ENCODE assay signal across 13 mouse cellular contexts in genomic region chr6:86776706-86777071, GRCm38 (mm10). TPM values are rescaled to one million over a fixed set of nuclear protein-coding genes. Genes with fewer than 3 reads are reported as not detected.
DNase-seq lines count a peak whose midpoint lies in the region; ATAC-seq and TF ChIP-seq lines count a peak whose summit lies in the region.
"Had no signal": no experiment of that assay in that cellular context is flagged by ENCODE, and none has a peak within 500 bp of the region (broad histone marks: within the 10 kb centered on the region; RNA-seq: fewer than 3 reads in every experiment).

No protein-coding gene starts in this region.

- no peak overlapping the region for H3K9ac ChIP-seq in heart, embryonic 14.5 days (ENCODE audit: low read length)
- H3K9ac ChIP-seq in heart, embryonic 12.5 days = no peak overlapping the region
- no peak overlapping the region for H3K9ac ChIP-seq in lung, embryonic 16.5 days (ENCODE audit: low read length)
- H3K9ac ChIP-seq in kidney, embryonic 15.5 days = no peak overlapping the region
- no peak overlapping the region for H3K9ac ChIP-seq in liver, embryonic 11.5 days (ENCODE audit: low read depth, low read length)

- H3K27ac ChIP-seq in heart, embryonic 14.5 days (replicated peaks in 1 of 2; ENCODE audit: control insufficient read depth in 1 of 2, insufficient read depth in 1 of 2, low read depth in 2 of 2, low read length in 2 of 2) = peak overlapping the region; percentile 23 to 51; a peak in 2 of 4 replicates
- no peak overlapping the region for H3K27ac ChIP-seq in heart, embryonic 12.5 days (ENCODE audit: poor library complexity, severe bottlenecking)
- H3K27ac ChIP-seq in lung, embryonic 16.5 days (ENCODE audit: low read length) = no peak overlapping the region
- no peak overlapping the region for H3K27ac ChIP-seq in kidney, embryonic 15.5 days
- H3K27ac ChIP-seq in liver, embryonic 11.5 days (ENCODE audit: low read depth, low read length) = no peak overlapping the region
- H3K27ac ChIP-seq: embryonic facial prominence, embryonic 10.5 days had no signal

- H3K4me1 ChIP-seq in heart, embryonic 14.5 days (ENCODE audit: control insufficient read depth in 2 of 2, insufficient read depth in 2 of 2, low read length in 2 of 2) = peaks cover 4 to 12% of the 10 kb centered on the region in 2 experiments
- H3K4me1 ChIP-seq in heart, embryonic 12.5 days (replicated peaks) = peaks cover 12% of the 10 kb centered on the region
- H3K4me1 ChIP-seq in lung, embryonic 16.5 days (replicated peaks; ENCODE audit: control insufficient read depth, insufficient read depth, low read length) = no peaks in the 10 kb centered on the region; the same call in 1 of the 2 replicates
- H3K4me1 ChIP-seq in kidney, embryonic 15.5 days = no peaks in the 10 kb centered on the region
- H3K4me1 ChIP-seq in liver, embryonic 11.5 days (replicated peaks; ENCODE audit: control insufficient read depth, insufficient read depth, low read length) = no peaks in the 10 kb centered on the region
- H3K4me1 ChIP-seq: embryonic facial prominence, embryonic 10.5 days had no signal

- H3K36me3 ChIP-seq in heart, embryonic 14.5 days (ENCODE audit: control insufficient read depth, insufficient read depth, low read length) = no peaks in the 10 kb centered on the region
- no peaks in the 10 kb centered on the region for H3K36me3 ChIP-seq in heart, embryonic 12.5 days
- H3K36me3 ChIP-seq in lung, embryonic 16.5 days (ENCODE audit: control insufficient read depth, insufficient read depth, low read length) = no peaks in the 10 kb centered on the region
- H3K36me3 ChIP-seq in kidney, embryonic 15.5 days = no peaks in the 10 kb centered on the region
- H3K36me3 ChIP-seq in liver, embryonic 11.5 days (ENCODE audit: control insufficient read depth, insufficient read depth, low read length) = no peaks in the 10 kb centered on the region
- H3K36me3 ChIP-seq: embryonic facial prominence, embryonic 10.5 days had no signal

- peak overlapping the region; percentile 9; the same call in 1 of the 2 replicates for H3K4me2 ChIP-seq in heart, embryonic 14.5 days (ENCODE audit: low read length)
- H3K4me2 ChIP-seq in heart, embryonic 12.5 days = no peak overlapping the region
- no peak overlapping the region for H3K4me2 ChIP-seq in lung, embryonic 16.5 days (ENCODE audit: low read depth, low read length)
- no peak overlapping the region for H3K4me2 ChIP-seq in kidney, embryonic 15.5 days
- H3K4me2 ChIP-seq in liver, embryonic 11.5 days = no peak overlapping the region

- no peak for ATAC-seq in heart, embryonic 14.5 days (ENCODE audit: insufficient number of reproducible peaks, insufficient read depth, low FRiP score, low read depth)
- no peak for ATAC-seq in heart, embryonic 12.5 days (ENCODE audit: insufficient number of reproducible peaks, low FRiP score)
- ATAC-seq in lung, embryonic 16.5 days (ENCODE audit: low read depth) = peak; percentile 38; the same call in 1 of the 2 replicates
- no peak for ATAC-seq in kidney, embryonic 15.5 days (replicated peaks; ENCODE audit: low FRiP score)
- ATAC-seq in liver, embryonic 11.5 days (replicated peaks; ENCODE audit: low FRiP score) = no peak
- ATAC-seq: activated CD4-positive, CD25-positive, alpha-beta regulatory T cell, adult 4 months; inflammation-experienced regulatory T-cells, adult 6 months; midbrain, embryonic 16.5 days had no signal

- no peak overlapping the region for H3K4me3 ChIP-seq in heart, embryonic 14.5 days (ENCODE audit: control insufficient read depth in 1 of 2, insufficient read depth in 1 of 2, low read depth in 1 of 2, low read length in 2 of 2)
- H3K4me3 ChIP-seq in heart, embryonic 12.5 days = no peak overlapping the region
- no peak overlapping the region for H3K4me3 ChIP-seq in lung, embryonic 16.5 days (ENCODE audit: low read length)
- no peak overlapping the region for H3K4me3 ChIP-seq in kidney, embryonic 15.5 days (replicated peaks)
- no peak overlapping the region for H3K4me3 ChIP-seq in liver, embryonic 11.5 days (ENCODE audit: low read depth, low read length)
- H3K4me3 ChIP-seq: embryonic facial prominence, embryonic 10.5 days had no signal

- H3K27me3 ChIP-seq in heart, embryonic 14.5 days (ENCODE audit: control insufficient read depth, insufficient read depth, low read length) = no peaks in the 10 kb centered on the region
- H3K27me3 ChIP-seq in heart, embryonic 12.5 days (replicated peaks) = no peaks in the 10 kb centered on the region
- no peaks in the 10 kb centered on the region for H3K27me3 ChIP-seq in lung, embryonic 16.5 days (ENCODE audit: control insufficient read depth, insufficient read depth, low read depth, low read length)
- H3K27me3 ChIP-seq in kidney, embryonic 15.5 days = no peaks in the 10 kb centered on the region
- H3K27me3 ChIP-seq in liver, embryonic 11.5 days (replicated peaks; ENCODE audit: control insufficient read depth, insufficient read depth, low read length) = no peaks in the 10 kb centered on the region

- TF ChIP-seq POLR2A in brain, embryonic 14.5 days (IDR thresholded peaks at IDR 0.05; ENCODE audit: borderline replicate concordance, extremely low read depth, insufficient read depth, insufficient read length, poor library complexity, severe bottlenecking) = no peak

- no peak for DNase-seq in lung, postnatal 4 days
- DNase-seq in brain, embryonic 14.5 days (ENCODE audit: low read depth) = peak; percentile 5
- peak; percentile 16 to 30 for DNase-seq in layer of hippocampus, postnatal 36 days
- DNase-seq in liver, embryonic 11.5 days (ENCODE audit: low spot score) = no peak
- DNase-seq: lung, postnatal 10 days had no signal

- no peak for TF ChIP-seq CTCF in brain, embryonic 14.5 days (IDR thresholded peaks at IDR 0.05; ENCODE audit: borderline replicate concordance, extremely low read depth, insufficient read depth, insufficient read length)

- WGBS in heart, embryonic 14.5 days = 31% methylated on average over 4 of the region's 4 CpGs
- 43% methylated on average over 4 of the region's 4 CpGs for WGBS in heart, embryonic 12.5 days
- 45% methylated on average over 4 of the region's 4 CpGs for WGBS in lung, embryonic 16.5 days
- 48% methylated on average over 4 of the region's 4 CpGs for WGBS in kidney, embryonic 15.5 days
- WGBS in liver, embryonic 11.5 days = 71% methylated on average over 4 of the region's 4 CpGs

- H3K9me3 ChIP-seq in heart, embryonic 14.5 days (ENCODE audit: control insufficient read depth, low read length) = no peaks in the 10 kb centered on the region
- H3K9me3 ChIP-seq in heart, embryonic 12.5 days (replicated peaks) = no peaks in the 10 kb centered on the region
- H3K9me3 ChIP-seq in lung, embryonic 16.5 days (ENCODE audit: control insufficient read depth, low read length) = no peaks in the 10 kb centered on the region
- no peaks in the 10 kb centered on the region for H3K9me3 ChIP-seq in kidney, embryonic 15.5 days (replicated peaks)
- no peaks in the 10 kb centered on the region for H3K9me3 ChIP-seq in liver, embryonic 11.5 days (ENCODE audit: control insufficient read depth, low read length)
- H3K9me3 ChIP-seq: embryonic facial prominence, embryonic 10.5 days had no signal

RNA-seq across cellular contexts. Expression of gene Anxa4, which starts 16.7 kb away (rescaled TPM):
- 24.6 and 30.3 TPM in 2 replicates for polyA plus RNA-seq in heart, embryonic 14.5 days (2014; fragmentation: Nextera tagmentation; extraction: Ambion mirVana)
- 15.3 and 17.6 TPM in 2 replicates for polyA plus RNA-seq in heart, embryonic 12.5 days (2016; fragmentation: Nextera tagmentation; extraction: Ambion mirVana)
- polyA plus RNA-seq in lung, embryonic 16.5 days (2015; fragmentation: Nextera tagmentation; extraction: Ambion mirVana) = 149 and 154 TPM in 2 replicates
- 2.8 and 3.6 TPM in 2 replicates for polyA plus RNA-seq in brain, embryonic 14.5 days (2012; rRNA removed)
- total RNA-seq in layer of hippocampus, postnatal 36 days (2021) = 1 to 10 TPM; 4.8 to 6.0 TPM
- 40.0 and 43.8 TPM in 2 replicates for polyA plus RNA-seq in kidney, embryonic 15.5 days (2015; fragmentation: Nextera tagmentation; extraction: Ambion mirVana)
- polyA plus RNA-seq in liver, embryonic 11.5 days (2014; fragmentation: Nextera tagmentation; extraction: Ambion mirVana) = 41.8 and 43.0 TPM in 2 replicates

RNA-seq across cellular contexts. Expression of gene Gmcl1, which starts 43.5 kb away (rescaled TPM):
- polyA plus RNA-seq in heart, embryonic 14.5 days (2014; fragmentation: Nextera tagmentation; extraction: Ambion mirVana) = 18.9 and 19.8 TPM in 2 replicates
- polyA plus RNA-seq in heart, embryonic 12.5 days (2016; fragmentation: Nextera tagmentation; extraction: Ambion mirVana) = 23.2 and 24.8 TPM in 2 replicates
- 22.9 and 23.1 TPM in 2 replicates for polyA plus RNA-seq in lung, embryonic 16.5 days (2015; fragmentation: Nextera tagmentation; extraction: Ambion mirVana)
- polyA plus RNA-seq in brain, embryonic 14.5 days (2012; rRNA removed) = 35.4 and 36.9 TPM in 2 replicates
- 10 to 100 TPM; 30.0 to 30.1 TPM for total RNA-seq in layer of hippocampus, postnatal 36 days (2021)
- polyA plus RNA-seq in kidney, embryonic 15.5 days (2015; fragmentation: Nextera tagmentation; extraction: Ambion mirVana) = 34.1 and 35.0 TPM in 2 replicates
- polyA plus RNA-seq in liver, embryonic 11.5 days (2014; fragmentation: Nextera tagmentation; extraction: Ambion mirVana) = 17.9 and 21.9 TPM in 2 replicates

Comparison
In these comparisons a context has a peak if more than half of its experiments do, and no peak if none do; other contexts are left out.
1. H3K27ac ChIP-seq: peak in heart, embryonic 14.5 days (2 of 2); none in heart, embryonic 12.5 days (single experiment), lung, embryonic 16.5 days (single experiment), kidney, embryonic 15.5 days (single experiment) and liver, embryonic 11.5 days (single experiment).
2. DNase-seq: peak in brain, embryonic 14.5 days (single experiment) and layer of hippocampus, postnatal 36 days (2 of 2); none in lung, postnatal 4 days (0 of 2) and liver, embryonic 11.5 days (single experiment).